Mouse (Mus musculus): ENCODE data around the gene Rbp7. TPM values are rescaled to one million over a fixed set of nuclear protein-coding genes. Genes with fewer than 3 reads are reported as not detected.
"Not testable (repeated sequence)": the region's sequence is repeated elsewhere in the genome, so short reads cannot be mapped to it uniquely, and the experiment has no call there.

The Rbp7 gene
- 103 and 104 TPM in 2 replicates for total RNA-seq (2021)
- long read RNA-seq, experiment 1, transcript Rbp7-201 (4 exons, 619 nt): major isoform, 86 of 89 reads
- long read RNA-seq, experiment 1, partial matches to known transcripts: 1 of 89 reads
- long read RNA-seq, experiment 1, other reads (novel, unspliced or antisense): 2 of 89 reads
- long read RNA-seq, experiment 2, transcript Rbp7-201 (4 exons, 619 nt): major isoform, 190 of 198 reads
- long read RNA-seq, experiment 2, partial matches to known transcripts: 4 of 198 reads
- long read RNA-seq, experiment 2, other reads (novel, unspliced or antisense): 3 of 198 reads

DNA sequence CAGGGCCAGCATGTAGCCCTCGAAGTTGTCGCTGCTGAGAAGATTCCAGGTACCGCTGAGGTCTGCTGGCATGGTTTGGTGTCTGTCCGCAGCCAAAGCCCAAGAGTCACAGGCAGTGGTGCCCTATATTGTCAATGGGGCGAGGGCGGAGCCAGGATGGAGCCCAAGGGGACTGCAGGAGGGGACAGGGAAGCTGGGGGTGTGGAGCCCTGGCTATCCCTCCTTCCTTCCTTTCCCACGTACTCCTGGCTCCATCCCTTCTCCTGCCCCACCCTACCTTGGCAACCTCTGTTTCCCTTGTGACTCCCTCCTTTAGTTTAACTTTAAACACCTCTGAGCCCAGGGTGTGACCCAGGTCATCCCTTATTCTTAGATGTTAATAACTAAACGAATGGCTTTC, at the start of gene Rbp7:
Gene Rbp7, minus strand, starts transcription at position 100 of the 400 bp plus-strand sequence.
- no peak for DNase-seq

DNA sequence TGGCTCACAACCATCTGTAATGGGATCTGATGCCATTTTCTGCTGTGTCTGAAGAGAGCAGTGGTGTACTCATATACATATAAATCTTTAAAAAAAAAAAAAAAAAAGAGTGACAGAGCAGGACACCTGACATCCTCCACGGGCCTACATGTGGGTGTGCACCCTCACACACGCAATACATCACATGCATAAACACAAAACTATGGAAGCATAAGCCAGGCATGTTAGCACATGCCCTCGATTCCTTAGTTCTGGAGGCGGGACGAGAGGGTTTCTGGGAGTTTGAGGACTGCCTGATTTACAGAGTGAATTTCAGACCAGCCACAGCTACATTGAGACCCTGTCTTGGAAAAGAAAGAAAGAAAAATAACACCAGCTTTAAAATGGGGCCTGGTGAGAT, 49.6 kb upstream of the Rbp7 start:
- no peak for DNase-seq

GRCm38 (mm10) chr4:149499790-149500189, 45.0 kb upstream of the Rbp7 start:
- no peak for DNase-seq

DNA sequence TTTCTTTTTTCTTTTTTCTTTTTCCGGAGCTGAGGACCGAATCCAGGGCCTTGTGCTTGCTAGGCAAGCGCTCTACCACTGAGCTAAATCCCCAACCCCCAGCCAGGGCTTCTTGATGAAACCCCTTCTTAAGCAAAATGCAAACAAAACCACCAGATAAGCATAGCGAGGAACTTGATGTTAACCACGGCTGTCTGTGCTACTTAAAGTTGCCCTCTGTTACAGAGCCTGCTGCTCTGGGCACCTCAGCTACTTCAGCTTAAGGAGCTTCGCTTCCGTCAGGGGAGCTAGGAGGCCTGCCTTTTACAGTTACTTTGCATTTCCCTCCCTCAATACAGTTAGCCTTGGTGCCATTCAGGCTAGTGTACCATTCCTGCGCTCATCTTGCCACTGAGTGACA, 44.1 kb upstream of the Rbp7 start:
- no peak for DNase-seq

GRCm38 (mm10) chr4:149496612-149497011, 41.8 kb upstream of the Rbp7 start:
- DNase-seq: no peak

DNA sequence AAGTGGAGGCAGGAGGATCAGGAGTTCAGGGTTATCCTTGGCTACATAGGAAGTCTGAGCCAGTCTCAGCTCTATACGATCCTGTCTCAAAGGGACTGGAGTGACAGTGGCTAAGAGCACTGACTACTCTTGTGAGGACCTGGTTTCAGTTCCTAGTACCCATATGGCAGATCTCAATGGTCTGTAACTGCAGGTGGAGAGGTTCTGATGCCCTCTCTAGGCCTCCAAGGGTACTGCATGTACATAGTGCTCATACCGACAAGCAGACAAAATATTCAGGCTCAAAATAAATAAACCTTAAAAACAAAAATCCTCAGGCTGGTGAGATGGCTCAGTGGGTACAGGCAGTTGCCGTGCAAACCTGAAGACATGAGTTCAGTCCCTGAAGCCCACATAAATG, 36.4 kb upstream of the Rbp7 start:
- DNase-seq: no peak

GRCm38 (mm10) chr4:149489415-149490240, 34.9 kb upstream of the Rbp7 start:
- no peak for DNase-seq

- no peak for DNase-seq
Observed at GRCm38 (mm10) chr4:149487729-149488128, 33.0 kb upstream of the Rbp7 start.

- peak; percentile 37 for DNase-seq
Observed at GRCm38 (mm10) chr4:149485825-149486206, 31.0 kb upstream of the Rbp7 start.

GRCm38 (mm10) chr4:149485053-149485824, 30.5 kb upstream of the Rbp7 start, which contains the start of the genes Nmnat1 and Lzic:
Nmnat1 (minus strand) TSS chr4:149485202.
Lzic (plus strand) TSS chr4:149485229.
- DNase-seq: peak; percentile 98

GRCm38 (mm10) chr4:149484566-149484965, 29.8 kb upstream of the Rbp7 start:
- DNase-seq: peak; percentile 65

GRCm38 (mm10) chr4:149477078-149477477, 22.3 kb upstream of the Rbp7 start, which contains the start of gene Tmem274:
Tmem274 (plus strand) TSS chr4:149477378.
- DNase-seq: no peak

DNA sequence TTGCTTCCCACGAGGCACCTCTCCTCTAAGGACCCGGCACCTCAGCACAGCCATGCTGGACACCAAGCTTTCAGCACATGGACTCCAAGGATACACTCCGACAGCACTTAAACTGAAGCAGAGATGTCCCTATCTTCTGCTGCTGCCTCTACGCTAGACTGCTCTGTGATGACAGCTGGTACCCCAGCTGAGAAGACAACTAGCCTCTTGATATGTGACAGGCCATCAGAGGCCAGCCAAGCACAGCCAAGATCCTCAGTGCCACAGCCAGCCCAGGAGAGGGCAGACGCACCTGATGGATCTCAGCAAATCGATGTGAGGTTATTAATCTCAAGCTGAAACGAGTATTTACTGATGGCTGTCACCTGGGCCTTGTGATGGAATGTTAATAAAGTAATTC, 20.3 kb upstream of the Rbp7 start:
- no peak for DNase-seq

GRCm38 (mm10) chr4:149469557-149469956, 14.8 kb upstream of the Rbp7 start:
- DNase-seq: no peak

DNA sequence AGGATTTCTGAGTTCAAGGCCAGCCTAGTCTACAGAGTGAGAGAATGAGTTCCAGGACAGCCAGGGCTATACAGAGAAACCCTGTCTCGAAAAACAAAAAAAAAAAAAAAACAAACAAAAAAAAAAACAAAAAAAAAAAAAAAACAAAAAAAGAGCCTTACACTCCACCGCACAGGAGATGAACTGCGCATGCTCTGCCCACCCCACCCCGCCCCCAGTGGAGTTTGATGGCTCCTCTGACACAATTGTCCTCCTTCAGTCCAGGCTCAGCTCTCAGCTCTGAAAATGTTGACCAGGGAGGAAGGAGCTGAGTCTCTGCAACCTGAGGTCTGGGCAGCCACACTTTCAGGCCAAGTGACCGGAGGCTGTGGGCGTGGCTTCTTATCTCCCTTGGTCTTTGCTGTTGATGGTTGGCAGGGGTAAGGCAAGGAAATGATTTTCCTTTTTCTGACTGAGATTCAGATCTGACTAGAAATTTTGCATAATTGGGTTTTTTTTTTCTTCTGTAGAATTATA, 8.7 kb upstream of the Rbp7 start:
- no peak for DNase-seq

DNA sequence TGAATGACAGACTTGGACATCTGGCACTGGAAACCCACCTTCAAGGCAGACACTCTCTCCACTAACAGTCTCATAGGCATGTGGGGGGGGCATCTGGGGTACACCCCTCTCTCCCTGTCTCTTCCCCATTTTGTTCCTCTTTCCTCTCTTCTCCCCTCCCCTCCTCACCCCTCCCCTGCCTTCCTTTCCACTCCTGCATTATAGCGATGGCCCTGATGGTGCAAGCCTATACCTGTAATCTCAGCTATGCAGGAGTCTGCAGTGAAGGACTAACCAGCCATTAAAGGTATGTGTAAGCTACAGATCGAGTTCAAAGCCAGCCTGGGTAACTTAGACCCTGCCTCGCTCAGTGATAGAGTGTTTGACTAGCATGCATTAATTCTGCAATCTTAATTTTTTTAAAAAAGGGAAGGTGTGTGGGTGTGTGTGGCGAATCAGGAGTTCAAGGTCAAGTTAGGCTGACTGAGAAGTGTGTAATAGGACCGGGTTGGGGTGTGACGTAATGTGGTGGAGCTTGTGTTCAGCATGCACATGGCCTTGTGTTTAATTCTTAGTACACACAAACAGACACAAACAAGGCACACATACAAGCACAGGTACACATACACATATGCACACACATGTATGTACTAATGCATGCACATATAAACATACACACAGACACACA, 7.7 kb upstream of the Rbp7 start:
- no peak for DNase-seq

DNA sequence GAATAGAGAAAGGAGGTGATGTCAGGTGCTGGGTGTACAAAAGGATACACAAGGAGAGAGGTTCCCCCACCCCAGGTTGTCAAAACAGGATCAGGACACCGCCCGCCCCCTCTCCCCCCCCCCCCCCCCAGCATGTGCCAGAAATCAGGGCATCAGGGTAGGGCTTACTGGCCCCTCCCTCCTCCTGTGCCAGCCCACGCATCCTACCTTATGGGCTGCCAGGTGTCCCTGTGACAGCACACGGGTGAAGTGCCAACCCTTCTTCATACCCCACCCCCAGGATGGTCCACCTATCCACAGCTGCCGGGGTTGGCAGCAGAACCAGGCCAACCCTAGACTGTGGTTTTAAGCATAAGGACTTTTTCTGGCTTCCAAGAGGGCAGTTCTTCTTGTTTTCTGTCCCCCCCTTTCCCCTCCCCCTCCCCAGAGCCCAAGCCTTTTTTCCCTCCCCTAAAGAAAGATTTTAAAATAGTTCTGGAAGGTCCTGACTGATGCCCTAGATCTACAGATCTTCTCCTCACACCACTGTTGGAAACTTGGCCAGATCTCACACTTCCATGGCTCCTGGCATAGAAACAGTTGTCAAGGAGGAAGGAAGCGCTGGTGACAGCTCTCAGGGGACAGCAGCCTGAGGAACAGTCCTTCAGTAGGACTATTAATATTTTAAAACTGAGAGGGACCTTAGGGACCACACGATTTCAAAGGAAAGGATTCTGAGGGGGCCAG, 7.0 kb upstream of the Rbp7 start:
- DNase-seq: no peak

DNA sequence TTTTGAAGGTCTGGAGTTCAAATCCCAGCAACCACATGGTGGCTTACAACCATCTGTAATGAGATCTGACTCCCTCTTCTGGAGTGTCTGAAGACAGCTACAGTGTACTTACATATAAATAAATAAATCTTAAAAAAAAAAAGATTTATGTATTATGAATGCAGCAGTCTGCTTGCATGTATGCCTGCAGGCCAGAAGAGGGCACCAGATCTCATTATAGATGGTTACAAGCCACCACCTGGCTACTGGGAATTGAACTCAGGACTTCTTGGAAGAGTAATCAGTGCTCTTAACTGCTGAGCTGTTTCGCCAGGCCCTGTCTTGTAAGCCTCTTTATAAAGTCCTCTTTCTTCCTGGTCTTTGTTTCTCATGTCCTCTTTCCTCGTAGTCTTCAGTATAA, 5.7 kb upstream of the Rbp7 start:
- not testable (repeated sequence) for DNase-seq

- DNase-seq: no peak
Observed at GRCm38 (mm10) chr4:149459425-149459824, 4.6 kb upstream of the Rbp7 start.

DNA sequence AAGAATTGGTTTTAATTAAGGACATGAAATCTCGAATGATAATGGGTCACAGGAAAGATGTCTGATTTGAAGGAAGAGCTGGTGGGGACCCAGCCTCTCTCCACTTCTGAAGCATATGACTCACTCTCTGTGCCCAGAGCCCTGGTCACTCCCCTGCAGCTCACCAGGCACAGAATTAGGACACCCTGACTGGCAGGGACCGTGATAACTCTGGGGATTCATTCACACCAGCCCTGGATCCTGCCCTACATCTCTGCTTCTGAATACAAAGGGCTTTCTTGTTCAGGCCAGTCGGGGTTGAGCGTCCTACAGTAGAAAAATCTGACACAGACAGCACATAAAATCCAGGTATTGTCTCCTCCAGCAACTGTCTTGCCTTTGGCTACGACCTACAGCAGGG, 3.7 kb upstream of the Rbp7 start:
- DNase-seq: peak; percentile 47

DNA sequence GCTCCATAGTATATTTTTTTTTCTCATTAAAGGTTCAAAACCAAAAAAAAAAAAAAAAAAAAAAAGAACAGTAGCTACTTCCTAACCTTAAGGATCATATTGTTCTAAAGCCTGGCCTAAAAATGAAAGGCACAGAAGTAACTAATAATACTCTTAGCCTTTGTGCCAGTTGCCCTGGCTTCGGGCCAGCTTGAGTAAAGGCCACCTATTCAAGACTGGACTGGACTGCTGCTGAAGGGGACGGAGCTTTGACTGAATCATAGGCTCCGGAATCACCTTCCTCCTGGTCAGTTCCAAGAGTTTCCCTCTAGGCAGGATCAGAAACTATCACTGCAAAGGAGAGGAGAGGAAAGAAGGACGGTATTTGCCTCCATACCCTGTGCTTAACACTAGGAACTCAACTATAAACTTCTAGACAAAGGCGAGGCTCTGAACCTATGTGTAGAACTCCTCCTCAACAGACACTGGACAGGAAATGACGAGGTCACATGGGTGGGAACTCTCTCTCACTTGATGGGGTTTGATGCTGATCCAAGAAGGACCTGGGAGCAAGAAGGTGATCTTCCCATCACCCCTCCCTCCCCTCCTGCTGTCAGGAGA, 3.2 kb upstream of the Rbp7 start:
- peak; percentile 82 for DNase-seq

Data from adrenal gland, postnatal 14 days (tissue).